Mouse (Mus musculus): Measurements from ENCODE around the gene Tyw1.

- TF ChIP-seq E2F4 (IDR thresholded peaks at IDR 0.05; ENCODE audit: insufficient read depth) (no peak), MYOD1 (IDR thresholded peaks at IDR 0.05; ENCODE audit: control insufficient read depth in 1 of 3, insufficient read length in 2 of 3, low read depth in 2 of 3) (no peak), USF1 (IDR thresholded peaks at IDR 0.05; ENCODE audit: low read depth) (no peak)
Measured at GRCm38 (mm10) chr5:130254164-130255016, 1.0 kb upstream of the Tyw1 start.

Measured in myocyte (in vitro differentiated cells).